Mouse (Mus musculus) neural tube, embryonic 10.5 days (tissue): ENCODE data around the gene Chid1.
A peak's percentile ranks its signal among the peaks of the same experiment; 100 is the strongest.

Source experiments
- DNase-seq: peaks from one replicate; pipeline ENCODE4 v3.0.0-alpha.2; 2017; ENCODE audit warnings: low spot score; ENCODE audit errors: extremely low spot score

Gene Chid1

GRCm38 (mm10) chr7:141539556-141540311 lies at the start of gene Chid1:
Chid1 (minus strand) TSS chr7:141539857.
- DNase-seq: peak; percentile 99

DNA sequence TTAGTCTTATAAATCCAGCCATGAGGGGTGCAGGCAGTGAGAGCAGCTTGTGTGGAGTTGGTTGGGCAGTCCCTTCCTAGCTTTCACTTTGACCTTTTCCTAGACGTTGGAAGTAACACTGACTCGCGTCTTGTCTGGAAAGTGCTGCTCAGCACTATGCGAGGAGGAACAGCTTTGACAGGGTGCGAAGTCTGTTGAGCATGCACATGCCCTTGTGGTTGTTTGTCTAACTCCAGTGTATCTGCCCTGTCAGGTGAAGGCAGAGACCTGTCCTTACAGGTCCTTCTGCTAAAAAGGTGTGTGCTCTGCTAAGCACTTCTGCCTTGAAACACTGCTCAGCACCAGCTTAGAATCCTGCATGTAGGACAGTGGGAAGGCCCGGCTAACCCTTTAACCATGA lies 49.2 kb upstream of the Chid1 start:
- no peak for DNase-seq

DNA sequence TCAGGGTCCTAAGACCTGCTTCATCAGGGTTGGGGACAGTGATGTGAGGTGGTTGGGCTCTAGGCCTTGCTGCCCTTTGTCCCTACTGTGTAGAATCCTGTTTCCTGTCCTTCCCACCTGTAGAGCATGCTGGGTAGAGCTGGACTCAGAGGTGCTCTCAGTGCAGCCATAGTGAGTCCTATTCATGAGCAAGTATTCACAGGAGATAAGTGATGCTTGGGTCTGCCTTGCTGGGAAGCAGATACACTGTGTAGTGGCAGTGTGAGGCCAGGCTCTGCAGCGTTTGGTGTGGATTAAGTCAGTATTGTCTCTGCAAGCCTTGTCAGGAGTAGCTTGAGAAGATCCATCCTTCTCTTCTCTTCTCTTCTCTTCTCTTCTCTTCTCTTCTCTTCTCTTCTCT lies 46.2 kb upstream of the Chid1 start:
- no peak for DNase-seq

- DNase-seq: no peak
Observed at GRCm38 (mm10) chr7:141585288-141585687, 45.6 kb upstream of the Chid1 start.

GRCm38 (mm10) chr7:141584048-141584841 lies 44.6 kb upstream of the Chid1 start:
- no peak for DNase-seq

- DNase-seq: no peak
Observed at GRCm38 (mm10) chr7:141581323-141581722, 41.7 kb upstream of the Chid1 start.

GRCm38 (mm10) chr7:141578943-141579342 lies 39.3 kb upstream of the Chid1 start:
- DNase-seq: no peak

- DNase-seq: no peak
Observed at GRCm38 (mm10) chr7:141578511-141578910, 38.9 kb upstream of the Chid1 start.

DNA sequence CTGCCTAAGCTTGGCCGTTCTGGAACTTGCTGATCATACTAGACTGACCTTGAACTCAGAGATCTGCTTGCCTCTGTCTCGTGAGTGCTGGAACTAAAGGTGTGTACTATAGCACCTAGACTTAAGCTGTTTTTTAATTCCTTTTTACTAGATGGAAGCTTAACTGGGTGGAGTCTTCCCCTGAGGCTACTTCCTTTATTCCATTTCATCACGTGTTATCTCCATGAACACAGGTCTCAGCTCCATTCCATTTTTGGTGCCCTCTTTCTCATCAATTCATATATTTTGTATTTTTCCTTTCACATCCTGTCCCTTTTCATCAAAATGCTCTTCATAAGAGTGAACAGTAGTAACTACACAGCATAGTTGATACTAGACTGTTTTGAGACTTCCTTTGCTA lies 38.1 kb upstream of the Chid1 start:
- DNase-seq: no peak

GRCm38 (mm10) chr7:141575481-141575880 lies 35.8 kb upstream of the Chid1 start:
- DNase-seq: no peak

GRCm38 (mm10) chr7:141574041-141574440 lies 34.4 kb upstream of the Chid1 start:
- no peak for DNase-seq

DNA sequence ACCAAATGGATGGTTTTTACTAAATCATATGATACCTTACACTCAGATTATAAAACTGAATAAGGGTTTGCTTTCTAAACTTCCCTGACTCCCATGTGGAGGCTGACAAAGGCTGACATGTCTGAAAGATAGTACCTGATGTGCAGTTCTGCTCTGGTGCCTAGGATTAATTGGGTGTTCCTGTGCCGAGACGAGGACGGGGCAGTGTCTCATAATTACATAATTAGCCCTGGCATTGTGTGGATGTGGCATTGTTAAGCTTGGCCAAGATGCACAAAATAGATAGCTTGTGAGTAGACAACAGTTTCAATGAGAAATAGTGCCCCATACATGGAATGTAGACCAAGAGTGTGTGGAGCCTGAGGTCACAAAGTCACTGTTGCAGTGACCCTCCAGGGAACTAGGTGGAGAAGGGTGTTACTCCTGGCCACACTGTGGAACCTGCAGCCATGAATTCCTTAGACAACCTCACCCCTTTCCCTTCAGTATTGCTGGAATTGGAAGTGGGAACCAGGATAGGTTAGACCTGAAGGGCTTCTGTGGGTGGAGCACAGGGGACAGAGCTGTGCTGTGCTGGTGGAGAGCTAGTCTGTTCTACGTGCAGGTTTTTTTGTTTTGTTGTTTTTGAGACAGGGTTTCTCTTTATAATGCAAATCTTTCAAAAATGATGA lies 31.1 kb upstream of the Chid1 start:
- no peak for DNase-seq

DNA sequence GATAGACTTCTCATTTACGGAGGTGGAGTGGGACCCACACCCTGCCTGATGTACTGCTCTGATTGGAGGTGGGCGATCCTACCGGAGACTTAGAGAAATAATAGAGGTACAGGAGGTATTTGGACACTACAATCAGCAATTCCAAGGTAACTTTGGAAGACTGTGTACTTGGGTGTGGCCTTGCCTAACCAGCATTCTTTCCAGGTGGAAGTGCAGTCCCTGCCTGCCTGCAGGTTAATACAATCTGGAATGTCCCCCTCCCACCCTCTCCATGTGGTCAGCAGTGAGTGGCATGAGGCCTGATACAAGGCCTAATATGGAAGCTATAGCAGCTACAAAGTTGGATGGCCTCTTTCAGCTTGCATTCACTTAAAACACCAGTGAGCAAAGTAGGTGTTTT lies 30.3 kb upstream of the Chid1 start:
- DNase-seq: no peak

DNA sequence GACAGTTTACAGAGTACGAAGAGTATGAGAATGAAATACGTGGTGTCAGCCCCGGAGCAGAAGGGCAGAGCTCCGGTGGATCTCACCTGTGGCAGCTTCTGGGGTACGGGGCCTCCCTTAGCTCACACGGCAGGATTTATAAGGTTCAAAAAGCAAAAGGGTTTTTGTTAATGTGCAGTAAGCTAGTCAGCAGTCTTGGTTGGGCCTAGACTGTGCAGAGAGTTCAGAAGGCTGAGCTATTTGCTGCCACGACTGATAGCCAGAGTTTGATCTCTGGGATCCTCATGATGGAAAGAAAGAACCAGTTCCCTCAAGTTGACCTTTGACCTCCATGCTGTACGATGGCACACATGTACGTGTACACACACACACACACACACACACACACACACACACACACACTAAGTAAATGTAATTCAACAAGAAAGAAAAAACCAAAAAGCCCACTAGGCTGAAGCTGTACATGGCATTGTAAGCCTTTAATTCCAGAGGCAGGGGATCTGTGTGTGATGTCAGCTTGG lies 29.7 kb upstream of the Chid1 start:
- DNase-seq: no peak

DNA sequence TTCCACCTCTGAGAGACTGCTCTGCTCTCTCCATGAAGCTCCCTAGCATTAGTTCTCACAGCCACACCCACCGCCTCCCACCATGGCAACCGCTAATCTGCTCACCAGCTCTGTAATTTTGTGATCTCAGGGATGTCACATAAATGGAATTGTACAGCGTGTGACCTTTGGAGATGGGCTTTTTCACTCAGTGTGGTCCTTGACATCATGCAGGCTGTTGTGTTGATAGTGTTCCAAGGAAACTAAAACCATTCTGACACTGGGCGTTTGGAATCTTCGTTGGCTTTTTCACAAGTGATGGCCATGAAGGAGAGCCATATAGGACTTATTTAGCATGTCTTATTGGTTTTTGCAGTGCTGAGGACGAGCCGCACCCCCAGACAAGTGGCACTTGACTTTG lies 26.9 kb upstream of the Chid1 start:
- DNase-seq: no peak

DNA sequence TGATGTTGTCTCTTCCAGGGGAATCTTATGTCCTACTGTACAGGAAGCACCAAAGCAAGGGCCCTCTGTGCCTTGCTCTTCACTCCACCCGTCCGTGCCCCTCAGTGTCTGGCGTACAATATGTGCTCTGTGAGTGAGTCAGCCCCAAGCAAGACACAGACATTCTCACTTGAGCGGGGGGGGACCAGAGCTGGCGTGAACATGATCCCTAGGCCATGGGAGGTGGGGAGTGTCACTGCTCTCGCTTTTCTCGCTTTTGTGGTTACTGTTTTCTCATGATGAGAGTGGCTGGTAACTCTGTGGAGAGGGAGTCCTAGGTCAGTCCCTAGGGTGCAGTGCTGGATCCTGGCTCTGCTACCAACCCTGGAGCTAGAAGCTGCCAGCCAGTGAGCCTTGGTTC lies 24.9 kb upstream of the Chid1 start:
- no peak for DNase-seq

DNA sequence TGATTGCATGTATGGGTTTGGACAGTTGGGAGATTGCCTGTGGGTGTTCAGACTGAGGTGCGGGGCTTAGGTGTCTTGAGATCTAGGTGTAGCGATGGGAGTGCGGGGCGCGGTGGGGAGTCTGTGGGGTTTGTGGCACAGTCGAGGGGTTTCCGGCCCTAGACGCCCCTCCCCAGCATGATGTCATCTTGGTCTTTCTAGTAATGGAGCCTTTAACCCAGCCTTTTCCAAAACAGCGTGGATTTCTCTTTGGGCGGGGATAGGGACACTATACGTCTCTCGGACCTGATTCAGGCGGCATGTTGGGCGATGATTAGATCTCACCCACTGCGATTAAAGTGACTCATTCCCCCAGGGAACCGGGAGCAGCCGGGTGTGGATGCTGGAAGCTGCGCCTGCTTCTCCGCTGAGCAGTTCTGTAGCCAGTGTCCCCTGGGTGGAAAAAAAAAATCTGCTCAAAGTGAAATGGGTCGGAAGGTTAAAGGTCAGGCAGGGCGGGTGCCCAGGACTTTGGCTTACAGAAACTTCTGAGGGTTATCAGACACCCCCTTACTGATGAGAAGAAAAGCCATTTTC lies 23.3 kb upstream of the Chid1 start:
- DNase-seq: peak; percentile 54

GRCm38 (mm10) chr7:141562421-141562851 lies 22.8 kb upstream of the Chid1 start:
- DNase-seq: peak; percentile 52

DNA sequence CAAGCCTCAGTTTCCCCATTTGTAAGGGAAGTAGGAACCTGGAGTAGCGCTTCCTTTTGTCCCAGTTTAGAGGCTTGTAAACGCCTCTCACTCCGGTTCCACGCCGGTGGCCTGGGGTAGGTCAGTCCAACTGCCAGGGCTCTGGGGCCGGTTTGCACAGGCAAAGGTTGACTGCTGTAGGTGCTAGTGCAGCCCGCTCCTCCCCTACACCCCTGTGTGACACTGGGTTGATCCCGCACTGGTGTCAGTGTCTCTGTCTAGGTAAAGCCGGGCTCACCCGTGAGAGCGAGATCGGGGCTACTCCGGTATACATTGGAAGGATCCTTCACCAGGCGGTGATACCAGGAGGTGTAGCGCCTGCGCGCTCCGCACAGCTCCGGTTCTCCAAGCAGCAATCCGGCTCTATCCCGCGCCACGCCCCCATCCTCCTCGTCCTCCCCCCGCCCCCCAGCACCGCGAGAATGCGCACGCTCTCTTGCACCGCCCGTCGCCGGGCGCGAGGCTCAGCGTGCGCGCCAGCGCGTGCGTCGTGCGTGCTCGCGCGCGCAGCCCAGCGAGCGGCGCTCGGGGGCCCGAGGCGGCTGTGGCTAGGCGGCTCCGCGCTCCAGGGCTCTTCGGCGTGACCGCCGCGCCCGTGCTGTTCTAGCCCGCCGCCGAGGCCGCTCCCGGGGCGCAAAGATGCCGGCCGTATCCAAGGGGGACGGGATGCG lies 22.2 kb upstream of the Chid1 start, which contains the start of gene Ap2a2:
Gene Ap2a2 (plus strand): TSS at position 492 of the 710 bp plus-strand sequence.
- DNase-seq: peak; percentile 97

- no peak for DNase-seq
Observed at GRCm38 (mm10) chr7:141560471-141560870, 20.8 kb upstream of the Chid1 start.
